Mouse (Mus musculus) embryonic fibroblast, embryonic 13.5 days (primary cell): Measurements from ENCODE around the gene Cpne7.

Experiments
- CTCF ChIP-seq: IDR thresholded peaks from 2 replicates; pipeline ENCODE4 v1.5.1; 2011; ENCODE audit warnings: mild to moderate bottlenecking, control low read depth, low read length, moderate library complexity, borderline replicate concordance; ENCODE audit not compliant: insufficient read depth
- POLR2A ChIP-seq: IDR thresholded peaks from 2 replicates; pipeline ENCODE4 v1.6.1; 2011; ENCODE audit warnings: low read depth, mild to moderate bottlenecking, control low read depth, low read length, moderate library complexity

DNA sequence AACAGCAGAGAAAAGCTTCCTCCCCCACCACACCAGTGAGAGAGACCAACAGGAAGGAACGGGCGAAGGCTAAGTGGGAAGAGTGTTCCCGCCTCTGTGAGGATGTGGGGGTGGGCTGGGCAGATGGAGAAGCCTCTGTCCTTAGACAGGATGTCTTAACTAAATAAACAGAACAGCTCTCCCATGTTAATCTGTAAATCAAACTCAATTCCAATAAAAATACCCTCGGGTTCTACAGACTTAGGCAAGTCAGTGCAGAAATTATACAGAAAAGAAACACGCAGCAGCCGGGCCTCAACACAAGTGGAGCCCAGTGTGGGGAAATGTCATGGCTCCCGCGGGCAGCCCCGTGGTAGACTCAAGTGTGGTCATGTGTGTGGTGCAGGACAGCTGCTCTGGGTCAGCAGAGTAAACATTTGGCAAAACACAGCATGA lies 33.6 kb downstream of the Cpne7 start:
- TF ChIP-seq CTCF (no peak), POLR2A (no peak)
